Comparison of ENCODE assay signal across 9 mouse cellular contexts in genomic region chr4:117124518-117125347, GRCm38 (mm10). TPM values are rescaled to one million over a fixed set of nuclear protein-coding genes. Genes with fewer than 3 reads are reported as not detected.
A peak's percentile ranks its signal among the peaks of the same experiment; 100 is the strongest.
DNase-seq lines count a peak whose midpoint lies in the region; ATAC-seq and TF ChIP-seq lines count a peak whose summit lies in the region.
"Had no signal": no experiment of that assay in that cellular context is flagged by ENCODE, and none has a peak within 500 bp of the region (broad histone marks: within the 10 kb centered on the region; RNA-seq: fewer than 3 reads in every experiment).

No protein-coding gene starts in this region.

- peak overlapping the region; percentile 64 for H3K4me2 ChIP-seq in CH12.LX (ENCODE audit: insufficient read depth, low read depth, poor library complexity, severe bottlenecking)
- H3K4me2 ChIP-seq in forebrain, embryonic 13.5 days, result peak overlapping the region; percentile 39
- peak overlapping the region; percentile 12; the same call in 1 of the 2 replicates for H3K4me2 ChIP-seq in hindbrain, embryonic 16.5 days (ENCODE audit: low read length)
- peak overlapping the region; percentile 41 for H3K4me2 ChIP-seq in liver, embryonic 13.5 days

- peaks cover 18 to 70% of the 10 kb centered on the region in 2 experiments for H3K4me1 ChIP-seq in CH12.LX (ENCODE audit: control insufficient read depth in 1 of 2, insufficient read depth in 2 of 2)
- peaks cover 28% of the 10 kb centered on the region for H3K4me1 ChIP-seq in forebrain, embryonic 13.5 days
- H3K4me1 ChIP-seq in hindbrain, embryonic 16.5 days (ENCODE audit: control insufficient read depth, insufficient read depth, low read depth, low read length), result peaks cover 21% of the 10 kb centered on the region
- H3K4me1 ChIP-seq in liver, embryonic 13.5 days (replicated peaks), result peaks cover 50% of the 10 kb centered on the region

- peak; percentile 51 for DNase-seq in 3134 (ENCODE audit: extremely low read depth, insufficient read length, low spot score)
- DNase-seq in CH12.LX (ENCODE audit: extremely low read depth), result peak; percentile 92
- DNase-seq in liver, embryonic 13.5 days, result peak; percentile 32
- DNase-seq in natural killer cell, adult 2 months (ENCODE audit: low spot score in 2 of 2), result peak; percentile 78 to 79
- DNase-seq in embryo, embryonic 9.5 days (ENCODE audit: extremely low spot score), result no peak
- no peak for DNase-seq in MN1 (ENCODE audit: low spot score)

- H3K27ac ChIP-seq in CH12.LX (ENCODE audit: insufficient read depth, low read depth), result peak overlapping the region; percentile 94
- H3K27ac ChIP-seq in forebrain, embryonic 13.5 days, result peak overlapping the region; percentile 75
- H3K27ac ChIP-seq in hindbrain, embryonic 16.5 days (ENCODE audit: low read depth, low read length), result peak overlapping the region; percentile 79
- peak overlapping the region; percentile 67 for H3K27ac ChIP-seq in liver, embryonic 13.5 days

- 80% methylated on average over 14 of the region's 14 CpGs for WGBS in forebrain, embryonic 13.5 days
- WGBS in hindbrain, embryonic 16.5 days, result 76% methylated on average over 14 of the region's 14 CpGs
- 14% methylated on average over 14 of the region's 14 CpGs for WGBS in liver, embryonic 13.5 days (ENCODE audit: insufficient replicate concordance)

- peak overlapping the region in 2 of 3 experiments; percentile 15 to 38 for H3K4me3 ChIP-seq in CH12.LX (replicated peaks in 1 of 3; ENCODE audit: low read depth in 2 of 3, low read length in 2 of 3, poor library complexity in 1 of 3)
- no peak overlapping the region for H3K4me3 ChIP-seq in forebrain, embryonic 13.5 days
- H3K4me3 ChIP-seq in hindbrain, embryonic 16.5 days (ENCODE audit: low read length), result no peak overlapping the region
- no peak overlapping the region for H3K4me3 ChIP-seq in liver, embryonic 13.5 days (replicated peaks)

- H3K9me3 ChIP-seq in CH12.LX (replicated peaks; ENCODE audit: low read length), result no peaks in the 10 kb centered on the region
- no peaks in the 10 kb centered on the region for H3K9me3 ChIP-seq in forebrain, embryonic 13.5 days (replicated peaks)
- no peaks in the 10 kb centered on the region for H3K9me3 ChIP-seq in hindbrain, embryonic 16.5 days (ENCODE audit: control insufficient read depth, low read length)
- no peaks in the 10 kb centered on the region for H3K9me3 ChIP-seq in liver, embryonic 13.5 days (replicated peaks)

- peak; percentile 65 for TF ChIP-seq POLR2A in CH12.LX (IDR thresholded peaks at IDR 0.05; ENCODE audit: low read depth, low read length)

- ATAC-seq in forebrain, embryonic 13.5 days, result no peak
- ATAC-seq in hindbrain, embryonic 16.5 days, result no peak
- ATAC-seq in liver, embryonic 13.5 days (ENCODE audit: low read depth), result no peak

- no peak for TF ChIP-seq RAD21 in CH12.LX (IDR thresholded peaks at IDR 0.05; ENCODE audit: low read depth, low read length)

- TF ChIP-seq CTCF in CH12.LX (conservative IDR thresholded peaks at IDR 0.05 in 1 of 2, IDR thresholded peaks at IDR 0.05 in 1 of 2; ENCODE audit: low read depth in 2 of 2, low read length in 2 of 2), result peak in 1 of 2 experiments; percentile 21; a peak in 1 of 4 replicates

- peaks cover 16 to 22% of the 10 kb centered on the region in 2 experiments for H3K36me3 ChIP-seq in CH12.LX (replicated peaks in 1 of 2; ENCODE audit: control insufficient read depth in 1 of 2, insufficient read depth in 1 of 2, low read length in 1 of 2)
- H3K36me3 ChIP-seq in forebrain, embryonic 13.5 days (ENCODE audit: poor library complexity, severe bottlenecking), result peaks cover 16% of the 10 kb centered on the region
- peaks cover 15% of the 10 kb centered on the region for H3K36me3 ChIP-seq in hindbrain, embryonic 16.5 days (ENCODE audit: control insufficient read depth, insufficient read depth, low read length)
- H3K36me3 ChIP-seq in liver, embryonic 13.5 days, result peaks cover 12% of the 10 kb centered on the region; the same call in 1 of the 2 replicates

- peak; percentile 66 for TF ChIP-seq EP300 in CH12.LX (IDR thresholded peaks at IDR 0.05; ENCODE audit: low read length)

- H3K79me2 ChIP-seq in CH12.LX (replicated peaks; ENCODE audit: control insufficient read depth, extremely low read depth, insufficient read depth, poor library complexity, severe bottlenecking), result peaks cover 5% of the 10 kb centered on the region; the same call in 1 of the 2 replicates

- dilution Hi-C loops in CH12.LX (cut with MboI; ENCODE audit: extremely low pct_ligation_motif_present, extremely low pct_unique_long_range_greater_than_20kb, low sequenced_read_pairs), result no loop called here

- H3K27me3 ChIP-seq in CH12.LX (replicated peaks), result no peaks in the 10 kb centered on the region
- H3K27me3 ChIP-seq in forebrain, embryonic 13.5 days, result no peaks in the 10 kb centered on the region
- H3K27me3 ChIP-seq in hindbrain, embryonic 16.5 days (replicated peaks; ENCODE audit: control insufficient read depth, insufficient read depth, low read length), result no peaks in the 10 kb centered on the region
- no peaks in the 10 kb centered on the region for H3K27me3 ChIP-seq in liver, embryonic 13.5 days

- in situ Hi-C loops in CH12.LX (cut with MboI; ENCODE audit: low pct_ligation_motif_present, low pct_unique_long_range_greater_than_20kb, low sequenced_read_pairs), result no loop called here

- peak overlapping the region; percentile 54 for H3K9ac ChIP-seq in CH12.LX (ENCODE audit: insufficient read depth, low read depth)
- peak overlapping the region; percentile 55 for H3K9ac ChIP-seq in forebrain, embryonic 13.5 days
- peak overlapping the region; percentile 65 for H3K9ac ChIP-seq in hindbrain, embryonic 16.5 days (ENCODE audit: low read depth, low read length)
- H3K9ac ChIP-seq in liver, embryonic 13.5 days, result peak overlapping the region; percentile 48

TF ChIP-seq in CH12.LX, 34 proteins besides CTCF, POLR2A, EP300 and RAD21 (continues in another document):
- TF ChIP-seq CHD2 (IDR thresholded peaks at IDR 0.05; ENCODE audit: low read length) (peak; percentile 71), ELF1 (IDR thresholded peaks at IDR 0.05; ENCODE audit: low read depth, low read length) (peak; percentile 57), RCOR1 (conservative IDR thresholded peaks at IDR 0.05; ENCODE audit: low read depth, low read length) (0 out of 2 replicates have a peak, but pooled peaks have one; percentile 24), HCFC1 (IDR thresholded peaks at IDR 0.05; ENCODE audit: low read depth, low read length) (peak; percentile 49), KAT2A (IDR thresholded peaks at IDR 0.05; ENCODE audit: insufficient replicate concordance, low read length) (0 out of 2 replicates have a peak, but pooled peaks have one; percentile 22), MXI1 (IDR thresholded peaks at IDR 0.05; ENCODE audit: low read depth, low read length) (peak; percentile 26), MAZ (IDR thresholded peaks at IDR 0.05; ENCODE audit: low read depth, low read length) (peak; percentile 90), TCF12 (IDR thresholded peaks at IDR 0.05; ENCODE audit: low read depth, low read length) (peak; percentile 47; the same call in 1 of the 2 replicates), TBP (conservative IDR thresholded peaks at IDR 0.05; ENCODE audit: low read depth, low read length) (peak; percentile 37; the same call in 1 of the 2 replicates), BHLHE40 (IDR thresholded peaks at IDR 0.05; ENCODE audit: low read depth, low read length) (peak; percentile 69), USF1 (IDR thresholded peaks at IDR 0.05; ENCODE audit: low read depth, low read length) (no peak), IRF4 (IDR thresholded peaks at IDR 0.05; ENCODE audit: low read depth, low read length) (peak; percentile 27; the same call in 1 of the 2 replicates), ETS1 (conservative IDR thresholded peaks at IDR 0.05; ENCODE audit: low read depth, low read length) (peak; percentile 79), GABPA (IDR thresholded peaks at IDR 0.05; ENCODE audit: insufficient replicate concordance, low read depth, low read length) (no peak)

RNA-seq across cellular contexts. Expression of gene Btbd19, which starts 0.8 kb away (rescaled TPM):
- total RNA-seq in CH12.LX (2012; rRNA removed) (31.5 and 32.4 TPM in 2 replicates), CH12.LX (2014; rRNA removed) (49.7 and 51.1 TPM in 2 replicates)
- polyA plus RNA-seq in CH12.LX (2012; ENCODE audit: insufficient read length, low read depth), result 32.9 and 36.3 TPM in 2 replicates
- polyA plus RNA-seq in forebrain, embryonic 13.5 days (2015; fragmentation: Nextera tagmentation; extraction: Ambion mirVana), result 3.1 and 3.9 TPM in 2 replicates
- 3.9 and 4.9 TPM in 2 replicates for polyA plus RNA-seq in hindbrain, embryonic 16.5 days (2015; fragmentation: Nextera tagmentation; extraction: Ambion mirVana)
- 5.5 and 5.6 TPM in 2 replicates for polyA plus RNA-seq in liver, embryonic 13.5 days (2015; fragmentation: Nextera tagmentation; extraction: Ambion mirVana)

RNA-seq across cellular contexts. Expression of gene Tctex1d4, which starts 1.9 kb away (rescaled TPM):
- 0.55 and 0.98 TPM in 2 replicates for total RNA-seq in CH12.LX (2012; rRNA removed)
- not detected in 2 replicates for total RNA-seq in CH12.LX (2014; rRNA removed)
- polyA plus RNA-seq in CH12.LX (2012; ENCODE audit: insufficient read length, low read depth), result not detected in 2 replicates
- polyA plus RNA-seq in forebrain, embryonic 13.5 days (2015; fragmentation: Nextera tagmentation; extraction: Ambion mirVana), result 0.40 TPM in 1 of 2 replicates, not detected in the other
- 1.5 and 1.8 TPM in 2 replicates for polyA plus RNA-seq in hindbrain, embryonic 16.5 days (2015; fragmentation: Nextera tagmentation; extraction: Ambion mirVana)
- not detected in 2 replicates for polyA plus RNA-seq in liver, embryonic 13.5 days (2015; fragmentation: Nextera tagmentation; extraction: Ambion mirVana)
- total RNA-seq: gastrocnemius, postnatal 36 days had no signal

RNA-seq across cellular contexts. Expression of gene Plk3, which starts 9.0 kb away (rescaled TPM):
- total RNA-seq in CH12.LX (2012; rRNA removed) (12.0 and 13.8 TPM in 2 replicates), CH12.LX (2014; rRNA removed) (8.6 and 8.8 TPM in 2 replicates)
- polyA plus RNA-seq in CH12.LX (2012; ENCODE audit: insufficient read length, low read depth), result 14.7 and 18.5 TPM in 2 replicates
- polyA plus RNA-seq in forebrain, embryonic 13.5 days (2015; fragmentation: Nextera tagmentation; extraction: Ambion mirVana), result 11.4 and 12.0 TPM in 2 replicates
- 24.0 and 24.8 TPM in 2 replicates for polyA plus RNA-seq in hindbrain, embryonic 16.5 days (2015; fragmentation: Nextera tagmentation; extraction: Ambion mirVana)
- polyA plus RNA-seq in liver, embryonic 13.5 days (2015; fragmentation: Nextera tagmentation; extraction: Ambion mirVana), result 1.2 and 1.3 TPM in 2 replicates

RNA-seq across cellular contexts. Expression of gene Ptch2, which starts 28.9 kb away (rescaled TPM):
- total RNA-seq in CH12.LX (2012; rRNA removed) (0.04 and 0.21 TPM in 2 replicates), CH12.LX (2014; rRNA removed) (not detected in 2 replicates)
- polyA plus RNA-seq in CH12.LX (2012; ENCODE audit: insufficient read length, low read depth), result 0.46 and 0.79 TPM in 2 replicates
- polyA plus RNA-seq in forebrain, embryonic 13.5 days (2015; fragmentation: Nextera tagmentation; extraction: Ambion mirVana), result 4.0 and 5.8 TPM in 2 replicates
- polyA plus RNA-seq in hindbrain, embryonic 16.5 days (2015; fragmentation: Nextera tagmentation; extraction: Ambion mirVana), result 7.8 and 9.6 TPM in 2 replicates
- 0.36 and 0.51 TPM in 2 replicates for polyA plus RNA-seq in liver, embryonic 13.5 days (2015; fragmentation: Nextera tagmentation; extraction: Ambion mirVana)

RNA-seq across cellular contexts. Expression of gene Rps8, which starts 31.3 kb away (rescaled TPM):
- total RNA-seq in CH12.LX (2012; rRNA removed) (5,379 and 5,435 TPM in 2 replicates), CH12.LX (2014; rRNA removed) (2,191 and 2,455 TPM in 2 replicates)
- 1,480 and 1,967 TPM in 2 replicates for polyA plus RNA-seq in CH12.LX (2012; ENCODE audit: insufficient read length, low read depth)
- 667 and 710 TPM in 2 replicates for polyA plus RNA-seq in forebrain, embryonic 13.5 days (2015; fragmentation: Nextera tagmentation; extraction: Ambion mirVana)
- polyA plus RNA-seq in hindbrain, embryonic 16.5 days (2015; fragmentation: Nextera tagmentation; extraction: Ambion mirVana), result 320 and 403 TPM in 2 replicates
- 877 and 919 TPM in 2 replicates for polyA plus RNA-seq in liver, embryonic 13.5 days (2015; fragmentation: Nextera tagmentation; extraction: Ambion mirVana)

Comparison
In these comparisons a context has a peak if more than half of its experiments do, and no peak if none do; other contexts are left out.
1. DNase-seq: peak in 3134 (single experiment), CH12.LX (single experiment), liver, embryonic 13.5 days (single experiment) and natural killer cell, adult 2 months (2 of 2); none in embryo, embryonic 9.5 days (single experiment) and MN1 (single experiment).
2. H3K4me2 ChIP-seq: peak in every context shown above with its lines; median percentile 64 in CH12.LX; 41 in liver, embryonic 13.5 days; 39 in forebrain, embryonic 13.5 days; 12 in hindbrain, embryonic 16.5 days.
3. H3K4me3 ChIP-seq: peak in CH12.LX (2 of 3); none in forebrain, embryonic 13.5 days (single experiment), hindbrain, embryonic 16.5 days (single experiment) and liver, embryonic 13.5 days (single experiment).
4. Peak in every context shown above with its lines, with median percentiles within 50 percentile points of each other: H3K27ac ChIP-seq and H3K9ac ChIP-seq.